Mouse (Mus musculus) lung, embryonic 16.5 days (tissue): ENCODE data around the gene Mrpl44. TPM values are rescaled to one million over a fixed set of nuclear protein-coding genes. Genes with fewer than 3 reads are reported as not detected.
A peak's percentile ranks its signal among the peaks of the same experiment; 100 is the strongest.

Experiments
- ATAC-seq: fragments of 200-750 bp; cut with Nextera tagmentation; 2 replicates; pipeline ENCODE4 v1.8.0; 2017; ENCODE audit warnings: low read depth, mild to moderate bottlenecking, moderate library complexity
- H3K27ac ChIP-seq: fragments of 300-500 bp; sonication (generic); 2 replicates; pipeline ENCODE4 v1.5.1; 2014; ENCODE audit warnings: mild to moderate bottlenecking, control low read depth, low read length
- H3K27me3 ChIP-seq: fragments of 300-500 bp; sonication (generic); 2 replicates; pipeline ENCODE4 v1.6.1; 2014; ENCODE audit warnings: low read depth, low read length, mixed read lengths; ENCODE audit not compliant: control insufficient read depth, insufficient read depth
- H3K36me3 ChIP-seq: fragments of 300-500 bp; sonication (generic); 2 replicates; pipeline ENCODE4 v1.6.1; 2014; ENCODE audit warnings: low read length; ENCODE audit not compliant: control insufficient read depth, insufficient read depth
- H3K4me1 ChIP-seq: fragments of 300-500 bp; sonication (generic); replicated peaks from 2 replicates; pipeline ENCODE4 v1.6.1; 2014; ENCODE audit warnings: low read length, mixed read lengths; ENCODE audit not compliant: control insufficient read depth, insufficient read depth
- H3K4me2 ChIP-seq: fragments of 300-500 bp; sonication (generic); 2 replicates; pipeline ENCODE4 v1.6.1; 2014; ENCODE audit warnings: low read depth, low read length, control low read depth
- H3K4me3 ChIP-seq: fragments of 300-500 bp; sonication (generic); 2 replicates; pipeline ENCODE4 v1.5.1; 2014; ENCODE audit warnings: mild to moderate bottlenecking, low read length, control low read depth
- H3K9ac ChIP-seq: fragments of 300-500 bp; sonication (generic); 2 replicates; pipeline ENCODE4 v1.6.1; 2014; ENCODE audit warnings: low read length, control low read depth
- H3K9me3 ChIP-seq: fragments of 300-500 bp; sonication (generic); 2 replicates; pipeline ENCODE4 v1.6.1; 2016; ENCODE audit warnings: low read length; ENCODE audit not compliant: control insufficient read depth
- WGBS: fragments of 180-500 bp; shearing (Covaris S2); extraction: QIAGEN DNeasy Blood & Tissue Kit; methylation state at CpG from one replicate; pipeline ENCODE4 v1.1.7; 2014; 5-methylcytosine and 5-hydroxymethylcytosine counted together
- polyA plus RNA-seq: library from polyadenylated mRNA; unstranded; fragments of >200 nt; fragmentation: Nextera tagmentation; extraction: Ambion mirVana; gene quantifications from 2 replicates; pipeline ENCODE4 v1.2.1, GENCODE M21; 2015

The Mrpl44 gene
- polyA plus RNA-seq, 1 experiment from 2014 or later = 55.0 TPM

DNA sequence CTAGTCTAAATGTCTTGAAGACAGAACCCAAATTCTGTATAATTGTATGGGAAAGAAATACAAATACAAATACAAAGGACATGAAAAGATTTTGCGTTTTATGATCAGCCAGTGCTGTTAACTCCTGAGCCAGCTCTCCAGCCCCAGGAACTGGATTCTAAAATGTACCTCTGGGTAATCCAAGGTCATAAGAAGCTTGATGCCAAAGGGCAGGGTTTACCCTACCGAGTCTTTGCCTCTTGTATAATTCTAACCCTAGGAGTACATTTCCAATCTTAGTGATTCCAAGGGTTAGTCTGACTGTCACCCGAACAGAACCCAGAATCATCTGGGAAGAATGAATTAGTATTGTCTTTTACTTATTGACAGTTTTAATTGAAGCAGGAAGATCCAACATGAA lies 39.6 kb downstream of the Mrpl44 start:
- Histone ChIP-seq H3K27me3 (no peaks in the 10 kb centered on the region), H3K27ac (no peak overlapping the region), H3K4me3 (no peak overlapping the region), H3K4me2 (no peak overlapping the region), H3K36me3 (peaks cover 5% of the 10 kb centered on the region), H3K9ac (no peak overlapping the region), H3K4me1 (no peaks in the 10 kb centered on the region), H3K9me3 (no peaks in the 10 kb centered on the region)
- no peak for ATAC-seq
- WGBS = 92% methylated on average over 3 of the region's 3 CpGs

DNA sequence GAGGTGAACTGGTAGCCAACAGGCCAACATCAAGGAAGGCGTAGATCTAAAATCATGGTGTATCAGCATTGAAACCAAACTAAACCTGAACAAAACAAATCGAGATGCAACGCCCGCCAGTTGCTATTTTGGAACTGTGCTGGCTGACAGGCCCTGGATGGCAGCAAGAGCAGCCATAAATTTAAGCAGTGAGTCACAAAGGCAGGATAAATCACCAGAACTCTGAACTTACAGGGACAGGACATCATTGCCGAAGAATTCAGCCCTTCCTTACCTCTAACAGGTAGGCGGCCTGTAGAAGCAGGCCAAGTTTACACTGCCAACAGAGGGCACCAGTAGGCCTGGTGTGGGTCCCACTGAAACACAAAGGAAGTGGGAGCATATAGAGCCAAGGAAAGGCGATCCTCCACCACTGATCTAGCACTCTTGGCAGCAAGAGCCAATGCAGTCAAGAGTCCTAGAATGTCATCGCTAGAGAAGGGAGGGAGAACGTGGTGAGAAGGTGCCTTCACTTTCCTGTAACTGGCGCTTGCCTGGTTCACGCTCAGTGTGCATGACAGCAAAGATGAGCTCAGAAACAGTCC lies 43.6 kb downstream of the Mrpl44 start:
- no peak overlapping the region for H3K4me2 ChIP-seq
- no peaks in the 10 kb centered on the region for H3K27me3 ChIP-seq
- 91% methylated on average over 11 of the region's 11 CpGs for WGBS
- peaks cover 17% of the 10 kb centered on the region for H3K4me1 ChIP-seq
- H3K9me3 ChIP-seq = no peaks in the 10 kb centered on the region
- ATAC-seq = no peak
- peaks cover 7% of the 10 kb centered on the region for H3K36me3 ChIP-seq
- H3K27ac ChIP-seq = no peak overlapping the region
- H3K4me3 ChIP-seq = no peak overlapping the region
- H3K9ac ChIP-seq = no peak overlapping the region

DNA sequence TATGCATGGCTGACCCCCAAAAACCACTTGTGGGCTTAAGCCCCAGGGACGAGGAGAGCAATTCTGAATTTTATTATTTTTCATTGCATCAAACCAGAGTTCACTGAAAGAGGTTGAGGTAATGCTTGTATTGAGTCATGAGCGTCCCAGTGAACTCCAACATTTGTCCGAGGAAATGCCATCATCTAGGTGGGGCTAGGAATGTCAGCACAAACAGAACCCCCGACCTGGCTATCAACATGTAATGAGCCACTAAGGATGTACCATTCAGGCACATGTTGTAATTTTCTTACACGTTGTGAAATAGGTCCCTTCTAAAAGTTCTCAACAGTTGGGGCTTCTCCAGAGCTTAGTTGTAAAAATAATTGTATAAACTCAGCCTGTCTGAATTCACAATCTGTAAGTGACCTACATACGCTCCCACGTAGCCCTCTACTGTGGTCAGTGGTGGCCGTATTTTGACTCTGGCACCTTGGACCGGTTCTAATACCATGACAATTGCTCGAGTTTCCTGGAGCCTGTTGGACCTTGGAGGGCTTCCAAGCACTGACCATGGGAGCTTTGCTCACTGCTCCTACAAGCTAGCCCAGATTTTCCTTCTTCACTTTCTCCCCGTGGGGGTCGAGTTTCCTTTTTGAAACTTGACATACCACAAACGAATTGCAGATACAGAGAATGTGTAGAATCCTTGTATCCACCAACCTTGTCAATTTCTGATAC lies 47.1 kb downstream of the Mrpl44 start:
- Histone ChIP-seq H3K9me3 (no peaks in the 10 kb centered on the region), H3K27me3 (no peaks in the 10 kb centered on the region), H3K4me3 (no peak overlapping the region), H3K27ac (peak overlapping the region; percentile 36), H3K9ac (no peak overlapping the region), H3K4me1 (peaks cover 26% of the 10 kb centered on the region), H3K36me3 (0 out of 2 replicates have a peak, but pooled peaks cover 4% of the 10 kb centered on the region), H3K4me2 (peak overlapping the region; percentile 56; the same call in 1 of the 2 replicates)
- peak; percentile 62 for ATAC-seq
- WGBS = 49% methylated on average over 13 of the region's 13 CpGs

DNA sequence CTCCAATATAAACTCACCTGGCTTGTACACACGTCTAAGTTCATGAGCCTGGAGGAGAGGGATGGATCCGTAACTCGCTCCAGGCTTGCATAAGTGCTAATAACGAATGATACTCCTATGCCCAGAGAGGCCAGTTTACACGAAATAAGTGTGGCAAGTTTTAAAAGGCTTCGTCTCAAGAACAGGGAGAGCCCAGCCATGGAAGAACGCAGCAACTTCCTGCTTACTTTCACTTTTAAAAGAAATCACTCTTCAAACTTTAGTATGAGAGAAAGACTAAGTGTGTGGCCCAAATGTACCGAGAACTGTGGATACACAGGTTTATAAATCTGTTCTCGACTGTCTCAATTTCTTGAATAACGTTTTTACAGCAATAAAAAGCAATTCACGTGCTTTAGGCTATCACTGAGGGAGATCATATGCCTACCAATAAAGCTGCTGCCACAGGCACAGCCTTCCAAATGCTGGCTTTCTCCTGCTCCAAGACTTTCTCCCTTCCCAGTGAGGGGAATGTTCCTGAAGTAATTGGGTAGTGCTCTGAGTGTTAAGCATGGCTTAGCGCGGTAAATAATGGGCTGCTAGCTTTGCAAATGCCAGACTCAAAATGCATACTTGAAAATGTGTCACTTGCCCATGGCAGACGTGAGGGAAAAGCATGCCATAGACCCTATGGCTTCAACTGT lies 48.3 kb downstream of the Mrpl44 start:
- Histone ChIP-seq H3K4me1 (peaks cover 26% of the 10 kb centered on the region), H3K9me3 (no peaks in the 10 kb centered on the region), H3K27me3 (no peaks in the 10 kb centered on the region), H3K4me3 (peak overlapping the region; percentile 28), H3K4me2 (peak overlapping the region; percentile 56), H3K36me3 (0 out of 2 replicates have a peak, but pooled peaks cover 4% of the 10 kb centered on the region), H3K27ac (peak overlapping the region; percentile 78), H3K9ac (peak overlapping the region; percentile 39)
- ATAC-seq = peak; percentile 34; the same call in 1 of the 2 replicates
- 40% methylated on average over 14 of the region's 14 CpGs for WGBS

Other genes starting within 250 kb of the Mrpl44 start
- 0.41 and 1.1 TPM in 2 replicates for gene Ap1s3, start 104.0 kb upstream of the Mrpl44 start, polyA plus RNA-seq
- gene Wdfy1, start 125 bp downstream of the Mrpl44 start, polyA plus RNA-seq = 43.7 and 48.7 TPM in 2 replicates
- gene Serpine2, start 85.2 kb downstream of the Mrpl44 start, polyA plus RNA-seq = 342 and 369 TPM in 2 replicates